Mouse (Mus musculus) testis, adult 2 months (tissue): ENCODE results near the gene Becn1.

Experiments
- CTCF ChIP-seq: fragments of 200-500 bp; IDR thresholded peaks from 2 replicates; pipeline ENCODE4 v1.5.1; 2012; ENCODE audit warnings: low read depth, mild to moderate bottlenecking, inconsistent platforms, low read length, moderate library complexity; ENCODE audit not compliant: control insufficient read depth, insufficient read depth, insufficient replicate concordance
- POLR2A ChIP-seq: fragments of 200-500 bp; IDR thresholded peaks from 2 replicates; pipeline ENCODE4 v1.6.1; 2012; ENCODE audit warnings: low read depth, mild to moderate bottlenecking, inconsistent platforms, low read length, moderate library complexity; ENCODE audit not compliant: control insufficient read depth

GRCm38 (mm10) chr11:101279193-101279569 lies 22.9 kb downstream of the Becn1 start:
- TF ChIP-seq CTCF = no peak
- TF ChIP-seq POLR2A = no peak; the same call in 1 of the 2 replicates
